Mouse (Mus musculus): ENCODE measurements around the gene Tusc2. TPM values are rescaled to one million over a fixed set of nuclear protein-coding genes. Genes with fewer than 3 reads are reported as not detected.

The Tusc2 gene
- polyA plus RNA-seq, 1 experiment from 2014 or later = 125 TPM

DNA sequence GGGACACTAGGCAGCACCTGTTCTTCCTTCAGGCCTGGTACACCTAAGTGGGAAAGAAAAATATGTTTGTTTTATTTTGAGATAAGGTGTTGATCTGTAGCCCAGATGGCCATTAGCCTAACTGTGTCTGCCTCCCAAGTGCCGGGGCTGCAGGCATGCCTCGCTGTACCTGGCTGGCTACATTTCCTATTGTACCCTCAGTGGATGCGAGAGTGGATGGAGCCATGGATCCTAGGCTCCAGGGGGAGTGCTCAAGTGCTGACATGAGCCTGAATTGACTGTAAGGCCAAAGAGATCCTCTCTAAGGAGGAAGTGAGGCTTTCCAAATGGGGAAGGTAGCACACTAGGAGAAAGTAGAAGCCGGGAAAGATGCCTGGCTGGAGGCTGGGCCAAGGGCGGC is 15.1 kb upstream of the Tusc2 start:
- H3K4me3 ChIP-seq = no peak overlapping the region

GRCm38 (mm10) chr9:107548820-107549219 is 14.2 kb upstream of the Tusc2 start:
- Histone ChIP-seq H3K4me2 (no peak overlapping the region), H3K9me3 (no peaks in the 10 kb centered on the region), H3K27me3 (replicated peaks) (peaks cover 46% of the 10 kb centered on the region), H3K36me3 (replicated peaks) (peaks cover 10% of the 10 kb centered on the region; the same call in 1 of the 2 replicates), H3K4me3 (no peak overlapping the region), H3K9ac (no peak overlapping the region), H3K27ac (no peak overlapping the region), H3K4me1 (peaks cover 50% of the 10 kb centered on the region)
- ATAC-seq (replicated peaks) = no peak
- 91% methylated on average over 10 of the region's 10 CpGs for whole genome bisulfite sequencing

More for the DNA sequence above, 15.1 kb upstream of the Tusc2 start:
- no peak overlapping the region for H3K9ac ChIP-seq
- no peak overlapping the region for H3K4me2 ChIP-seq
- ATAC-seq (replicated peaks) = no peak
- WGBS = 77% methylated on average over 5 of the region's 5 CpGs
- H3K27ac ChIP-seq = no peak overlapping the region
- peaks cover 42% of the 10 kb centered on the region for H3K27me3 ChIP-seq (replicated peaks)
- peaks cover 43% of the 10 kb centered on the region for H3K4me1 ChIP-seq
- peaks cover 13% of the 10 kb centered on the region; the same call in 1 of the 2 replicates for H3K36me3 ChIP-seq (replicated peaks)
- H3K9me3 ChIP-seq = no peaks in the 10 kb centered on the region

DNA sequence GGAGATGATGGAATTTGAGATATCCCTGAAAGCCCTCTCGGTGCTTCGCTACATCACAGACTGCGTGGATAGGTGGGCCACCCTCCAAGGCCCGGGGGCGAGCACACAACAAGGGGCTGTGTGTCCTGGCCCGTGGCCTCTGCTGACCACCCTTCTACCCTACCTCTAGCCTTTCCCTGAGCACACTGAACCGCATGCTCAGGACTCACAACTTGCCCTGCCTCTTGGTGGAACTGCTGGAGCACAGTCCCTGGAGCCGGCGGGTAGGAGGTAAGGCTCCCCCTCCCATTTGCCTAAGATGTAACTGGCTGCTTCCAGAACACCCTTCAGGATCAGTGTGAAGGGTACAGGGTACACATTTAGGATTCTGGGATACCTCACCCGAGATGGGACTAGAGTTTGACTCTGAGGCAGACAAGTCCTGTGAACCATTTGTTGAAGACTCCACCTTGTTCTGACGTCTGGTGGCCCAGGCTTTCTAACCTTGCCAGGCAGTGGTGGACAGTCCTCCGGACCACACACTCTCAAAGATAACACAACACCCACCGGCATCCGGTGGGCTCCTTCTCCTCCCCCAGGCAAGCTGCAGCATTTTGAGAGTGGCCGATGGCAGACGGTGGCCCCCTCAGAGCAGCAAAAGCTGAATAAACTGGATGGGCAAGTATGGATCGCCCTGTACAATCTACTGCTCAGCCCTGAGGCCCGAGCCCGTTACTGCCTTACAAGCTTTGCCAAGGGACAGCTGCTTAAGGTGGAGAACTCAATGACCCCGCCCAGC is 13.6 kb upstream of the Tusc2 start:
- H3K4me3 ChIP-seq = no peak overlapping the region
- 89% methylated on average over 20 of the region's 20 CpGs for WGBS
- H3K4me2 ChIP-seq = no peak overlapping the region
- H3K4me1 ChIP-seq = peaks cover 52% of the 10 kb centered on the region
- 0 out of 2 replicates have a peak, but pooled peaks cover 3% of the 10 kb centered on the region for H3K36me3 ChIP-seq (replicated peaks)
- no peak overlapping the region for H3K9ac ChIP-seq
- no peak for ATAC-seq (replicated peaks)
- no peak overlapping the region for H3K27ac ChIP-seq
- H3K27me3 ChIP-seq (replicated peaks) = peaks cover 46% of the 10 kb centered on the region
- no peaks in the 10 kb centered on the region for H3K9me3 ChIP-seq

DNA sequence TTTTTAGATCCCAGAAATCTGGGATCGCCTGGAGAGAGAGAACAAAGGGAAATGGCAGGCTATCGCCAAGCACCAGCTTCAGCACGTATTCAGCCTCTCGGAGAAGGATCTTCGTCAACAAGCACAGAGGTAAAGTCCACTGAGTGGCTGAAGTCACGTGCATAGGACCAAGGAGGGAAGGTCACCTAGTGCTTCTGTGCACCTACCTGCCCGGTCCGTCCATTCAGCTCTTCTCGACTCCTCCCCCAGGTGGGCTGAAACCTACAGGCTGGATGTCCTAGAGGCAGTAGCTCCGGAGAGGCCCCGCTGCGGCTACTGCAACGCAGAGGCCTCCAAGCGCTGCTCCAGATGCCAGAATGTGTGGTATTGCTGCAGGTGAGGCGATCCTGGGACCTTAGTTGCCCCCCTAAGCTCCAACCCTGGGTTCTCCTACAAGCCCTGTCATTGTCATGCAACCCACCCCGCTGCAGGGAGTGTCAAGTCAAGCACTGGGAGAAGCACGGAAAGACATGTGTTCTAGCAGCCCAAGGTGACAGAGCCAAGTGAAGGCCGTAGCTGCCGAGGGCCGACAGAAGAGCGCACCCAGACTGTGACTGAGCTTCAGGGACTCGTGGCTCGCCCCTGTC is 12.5 kb upstream of the Tusc2 start:
- Histone ChIP-seq H3K27ac (no peak overlapping the region), H3K4me1 (peaks cover 53% of the 10 kb centered on the region), H3K4me2 (peak overlapping the region; percentile 61), H3K9me3 (no peaks in the 10 kb centered on the region), H3K27me3 (replicated peaks) (peaks cover 46% of the 10 kb centered on the region), H3K36me3 (replicated peaks) (no peaks in the 10 kb centered on the region), H3K9ac (peak overlapping the region; percentile 17; the same call in 1 of the 2 replicates), H3K4me3 (peak overlapping the region; percentile 35; the same call in 1 of the 2 replicates)
- no peak for ATAC-seq (replicated peaks)
- 28% methylated on average over 23 of the region's 23 CpGs for WGBS

DNA sequence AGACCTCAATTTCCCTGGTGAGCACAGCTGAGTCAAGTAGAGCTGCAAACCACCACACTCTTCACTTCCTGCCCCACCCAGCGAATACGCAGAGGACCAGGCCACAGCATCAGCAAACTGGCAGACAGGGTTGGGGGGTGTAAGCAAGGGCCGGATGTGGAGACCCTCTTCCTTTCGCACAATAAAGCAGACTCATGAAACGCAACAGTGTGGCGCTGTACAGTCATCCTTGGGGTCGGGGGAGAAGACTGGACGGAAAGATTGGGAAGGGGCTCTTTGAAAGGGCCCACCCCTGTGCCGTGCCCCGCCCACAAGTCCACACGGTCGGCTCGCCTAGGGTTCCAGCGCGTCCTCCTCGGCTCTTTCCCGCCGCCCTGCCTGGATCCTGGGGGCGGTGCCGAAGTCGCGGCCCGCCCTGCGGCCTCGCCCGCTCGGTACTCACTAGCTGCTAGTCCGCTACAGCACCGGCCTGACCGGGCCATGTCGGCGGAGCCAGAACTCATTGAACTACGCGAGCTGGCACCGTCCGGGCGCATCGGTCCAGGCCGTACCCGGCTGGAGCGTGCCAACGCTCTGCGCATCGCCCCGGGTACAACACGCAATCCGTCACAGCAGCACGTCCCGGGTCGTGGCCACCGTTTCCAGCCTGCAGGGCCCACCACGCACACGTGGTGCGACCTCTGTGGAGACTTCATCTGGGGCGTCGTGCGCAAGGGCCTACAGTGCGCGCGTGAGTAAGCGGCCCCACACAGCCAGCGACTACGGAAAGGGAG is 11.8 kb upstream of the Tusc2 start, which contains the start of gene Rassf1:
TSS of gene Rassf1 (plus strand) at position 439 of the 773 bp plus-strand sequence.
- peaks cover 53% of the 10 kb centered on the region for H3K4me1 ChIP-seq
- WGBS = 1% methylated on average over 63 of the region's 63 CpGs

GRCm38 (mm10) chr9:107551890-107552355 is 11.1 kb upstream of the Tusc2 start:
- WGBS = 8% methylated on average over 8 of the region's 8 CpGs
- peak overlapping the region; percentile 39; the same call in 1 of the 2 replicates for H3K9ac ChIP-seq
- peak overlapping the region; percentile 35 for H3K4me3 ChIP-seq
- ATAC-seq (replicated peaks) = no peak
- H3K27ac ChIP-seq = no peak overlapping the region
- peak overlapping the region; percentile 61 for H3K4me2 ChIP-seq
- H3K36me3 ChIP-seq (replicated peaks) = no peaks in the 10 kb centered on the region
- peaks cover 46% of the 10 kb centered on the region for H3K27me3 ChIP-seq (replicated peaks)
- no peaks in the 10 kb centered on the region for H3K9me3 ChIP-seq
- H3K4me1 ChIP-seq = peaks cover 53% of the 10 kb centered on the region

More for the DNA sequence above, 11.8 kb upstream of the Tusc2 start, which contains the start of gene Rassf1:
- no peak for ATAC-seq (replicated peaks)
- Histone ChIP-seq H3K9me3 (no peaks in the 10 kb centered on the region), H3K27ac (no peak within 1 kb of the TSS), H3K4me2 (peak within 1 kb of the TSS; percentile 61), H3K27me3 (replicated peaks) (peaks cover 46% of the 10 kb centered on the region), H3K36me3 (replicated peaks) (no peaks in the 10 kb centered on the region), H3K4me3 (peak within 1 kb of the TSS; percentile 35), H3K9ac (peak within 1 kb of the TSS; percentile 39)

GRCm38 (mm10) chr9:107552690-107553393 is 10.2 kb upstream of the Tusc2 start:
- H3K9me3 ChIP-seq = no peaks in the 10 kb centered on the region
- no peak overlapping the region for H3K4me2 ChIP-seq
- ATAC-seq (replicated peaks) = no peak
- 81% methylated on average over 5 of the region's 5 CpGs for WGBS
- peaks cover 46% of the 10 kb centered on the region for H3K4me1 ChIP-seq
- H3K4me3 ChIP-seq = peak overlapping the region; percentile 53; the same call in 1 of the 2 replicates
- peaks cover 46% of the 10 kb centered on the region for H3K27me3 ChIP-seq (replicated peaks)
- H3K36me3 ChIP-seq (replicated peaks) = peaks cover 9% of the 10 kb centered on the region
- H3K27ac ChIP-seq = no peak overlapping the region
- no peak overlapping the region; the same call in 1 of the 2 replicates for H3K9ac ChIP-seq

DNA sequence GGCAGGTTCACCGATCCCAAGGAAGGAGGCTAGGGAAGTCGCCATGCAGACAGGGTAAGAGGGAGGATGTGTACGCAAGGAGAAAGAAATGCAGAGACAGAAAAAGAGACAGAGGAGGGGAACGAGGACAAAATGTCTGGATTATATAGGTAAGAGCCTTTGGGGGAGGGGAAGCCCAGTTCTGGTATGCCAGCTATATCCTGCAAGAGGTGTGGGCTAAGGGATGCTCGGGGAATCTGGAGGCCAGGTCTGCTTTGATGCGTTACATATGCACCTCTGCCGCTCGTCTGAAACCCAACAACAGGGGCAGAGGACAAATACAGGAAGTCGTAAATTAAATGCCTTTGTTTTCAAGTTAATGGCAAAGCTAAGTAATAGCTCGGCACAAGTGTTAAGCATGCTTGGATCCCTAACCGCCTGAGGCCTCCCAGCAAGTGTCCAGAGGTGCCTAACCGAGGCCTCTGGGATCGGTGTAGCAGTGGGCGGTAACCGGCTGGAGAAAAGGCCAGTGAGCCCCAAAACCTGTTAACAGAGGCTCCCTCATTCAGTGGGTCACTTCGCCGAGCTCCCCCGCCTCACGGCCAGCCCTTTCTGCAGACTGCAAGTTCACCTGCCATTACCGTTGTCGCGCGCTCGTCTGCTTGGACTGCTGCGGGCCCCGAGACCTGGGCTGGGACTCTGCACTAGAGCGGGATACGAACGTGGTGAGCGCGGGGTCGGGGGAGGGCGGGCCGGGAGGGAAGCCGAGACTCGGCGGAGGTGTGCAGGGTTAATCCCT is 9.3 kb upstream of the Tusc2 start:
- H3K4me1 ChIP-seq = peaks cover 45% of the 10 kb centered on the region
- no peaks in the 10 kb centered on the region for H3K9me3 ChIP-seq
- H3K27ac ChIP-seq = peak overlapping the region; percentile 81
- 8% methylated on average over 37 of the region's 37 CpGs for whole genome bisulfite sequencing
- peak; percentile 82 for ATAC-seq (replicated peaks)
- H3K27me3 ChIP-seq (replicated peaks) = peaks cover 46% of the 10 kb centered on the region
- H3K4me3 ChIP-seq = peak overlapping the region; percentile 53
- peak overlapping the region; percentile 89 for H3K4me2 ChIP-seq
- peak overlapping the region; percentile 59 for H3K9ac ChIP-seq
- H3K36me3 ChIP-seq (replicated peaks) = peaks cover 18% of the 10 kb centered on the region

GRCm38 (mm10) chr9:107554319-107554825 is 8.7 kb upstream of the Tusc2 start:
- ATAC-seq (replicated peaks) = peak; percentile 95
- WGBS = under 1% methylated on average over 53 of the region's 53 CpGs
- Histone ChIP-seq H3K4me2 (peak overlapping the region; percentile 89), H3K4me1 (peaks cover 45% of the 10 kb centered on the region), H3K27ac (peak overlapping the region; percentile 81), H3K9ac (peak overlapping the region; percentile 59), H3K36me3 (replicated peaks) (peaks cover 24% of the 10 kb centered on the region), H3K27me3 (replicated peaks) (peaks cover 39% of the 10 kb centered on the region), H3K4me3 (peak overlapping the region; percentile 53), H3K9me3 (no peaks in the 10 kb centered on the region)

GRCm38 (mm10) chr9:107555031-107555457 is 8.0 kb upstream of the Tusc2 start:
- peak; percentile 37 for ATAC-seq (replicated peaks)
- peak overlapping the region; percentile 81 for H3K27ac ChIP-seq
- H3K4me1 ChIP-seq = peaks cover 45% of the 10 kb centered on the region
- H3K9ac ChIP-seq = peak overlapping the region; percentile 59
- peaks cover 33% of the 10 kb centered on the region for H3K27me3 ChIP-seq (replicated peaks)
- peak overlapping the region; percentile 89 for H3K4me2 ChIP-seq
- peak overlapping the region; percentile 53 for H3K4me3 ChIP-seq
- H3K36me3 ChIP-seq (replicated peaks) = peaks cover 29% of the 10 kb centered on the region
- no peaks in the 10 kb centered on the region for H3K9me3 ChIP-seq
- WGBS = under 1% methylated on average over 23 of the region's 23 CpGs
